Mouse (Mus musculus) erythroblast, adult 5-6 weeks (primary cell): Measurements from ENCODE around the gene Gm14403. TPM values are rescaled to one million over a fixed set of nuclear protein-coding genes. Genes with fewer than 3 reads are reported as not detected.
"Not testable (repeated sequence)": the region's sequence is repeated elsewhere in the genome, so short reads cannot be mapped to it uniquely, and the experiment has no call there.

Experiments used
- ATAC-seq: replicated peaks from 2 replicates; pipeline ENCODE4 v1.8.0; 2016; ENCODE audit warnings: moderate number of reproducible peaks, mild to moderate bottlenecking, moderate TSS enrichment, inconsistent platforms; ENCODE audit not compliant: poor library complexity, low FRiP score, severe bottlenecking
- total RNA-seq, 2 experiments: library from RNA; stranded (forward) in 1 of 2; stranded (reverse) in 1 of 2; fragments of 150-400 nt in 1 of 2; fragments of 200-764, 138-1000 nt in 1 of 2; gene quantifications; 2 replicates each; pipeline versions ENCODE4 v1.2.3 to v1.2.4; 2015 to 2017; ENCODE audit warnings: low replicate concordance in 2 of 2

Gm14403 gene
- total RNA-seq (2015; ENCODE audit: low replicate concordance) (10.8 TPM in 1 of 2 replicates, not detected in the other), total RNA-seq (2017; ENCODE audit: low replicate concordance) (not detected in 2 replicates)

GRCm38 (mm10) chr2:177498067-177498466 lies at the start of gene Gm14403:
Gm14403 (plus strand) TSS chr2:177498215.
- not testable (repeated sequence) for ATAC-seq

GRCm38 (mm10) chr2:177464676-177465075 lies 33.3 kb upstream of the Gm14403 start, which contains the start of gene Zfp970:
Zfp970 (plus strand) TSS chr2:177464733.
- ATAC-seq, result not testable (repeated sequence)

- ATAC-seq, result not testable (repeated sequence)
Measured at GRCm38 (mm10) chr2:177468222-177468621, 29.8 kb upstream of the Gm14403 start.

- not testable (repeated sequence) for ATAC-seq
Measured at GRCm38 (mm10) chr2:177472261-177472660, 25.8 kb upstream of the Gm14403 start.

- ATAC-seq, result not testable (repeated sequence)
Measured at GRCm38 (mm10) chr2:177481971-177482370, 16.0 kb upstream of the Gm14403 start.

GRCm38 (mm10) chr2:177483238-177483948 lies 14.6 kb upstream of the Gm14403 start:
- not testable (repeated sequence) for ATAC-seq

- ATAC-seq, result not testable (repeated sequence)
Measured at GRCm38 (mm10) chr2:177499182-177499581, 1.2 kb downstream of the Gm14403 start.

- ATAC-seq, result not testable (repeated sequence)
Measured at GRCm38 (mm10) chr2:177505211-177505719, 7.2 kb downstream of the Gm14403 start.

- not testable (repeated sequence) for ATAC-seq
Measured at GRCm38 (mm10) chr2:177511381-177511780, 13.4 kb downstream of the Gm14403 start.

GRCm38 (mm10) chr2:177511972-177512371 lies 14.0 kb downstream of the Gm14403 start:
- ATAC-seq, result not testable (repeated sequence)

GRCm38 (mm10) chr2:177513991-177514479 lies 16.0 kb downstream of the Gm14403 start:
- ATAC-seq, result not testable (repeated sequence)

- ATAC-seq, result not testable (repeated sequence)
Measured at GRCm38 (mm10) chr2:177517746-177518145, 19.7 kb downstream of the Gm14403 start.

GRCm38 (mm10) chr2:177518354-177518753 lies 20.3 kb downstream of the Gm14403 start:
- ATAC-seq, result not testable (repeated sequence)

GRCm38 (mm10) chr2:177518960-177519359 lies 20.9 kb downstream of the Gm14403 start:
- not testable (repeated sequence) for ATAC-seq

- no peak for ATAC-seq
Measured at GRCm38 (mm10) chr2:177520035-177520434, 22.0 kb downstream of the Gm14403 start.

GRCm38 (mm10) chr2:177523061-177523460 lies 25.0 kb downstream of the Gm14403 start:
- no peak for ATAC-seq

GRCm38 (mm10) chr2:177523674-177524073 lies 25.7 kb downstream of the Gm14403 start:
- not testable (repeated sequence) for ATAC-seq

GRCm38 (mm10) chr2:177524171-177524570 lies 26.2 kb downstream of the Gm14403 start:
- ATAC-seq, result not testable (repeated sequence)

GRCm38 (mm10) chr2:177535876-177536275 lies 37.9 kb downstream of the Gm14403 start:
- no peak for ATAC-seq

- not testable (repeated sequence) for ATAC-seq
Measured at GRCm38 (mm10) chr2:177537141-177537540, 39.1 kb downstream of the Gm14403 start.

GRCm38 (mm10) chr2:177537717-177538116 lies 39.7 kb downstream of the Gm14403 start:
- not testable (repeated sequence) for ATAC-seq
